ENCODE assay signal across 8 mouse cellular contexts in genomic region chr6:85451664-85452410, GRCm38 (mm10). TPM values are rescaled to one million over a fixed set of nuclear protein-coding genes. Genes with fewer than 3 reads are reported as not detected.
A peak's percentile ranks its signal among the peaks of the same experiment; 100 is the strongest.
DNase-seq lines count a peak whose midpoint lies in the region; ATAC-seq lines count a peak whose summit lies in the region.

Pradc1 (minus strand) TSS chr6:85451970.

- DNase-seq in adrenal gland, adult (ENCODE audit: inconsistent age in 2 of 2, low spot score in 1 of 2): peak; percentile 99 to 100
- peak; percentile 100 for DNase-seq in embryo, embryonic 10.5 days (ENCODE audit: low spot score)
- DNase-seq in gastrocnemius, postnatal 14 days: peak; percentile 98
- peak; percentile 98 for DNase-seq in left cerebral cortex, postnatal 10 days (ENCODE audit: extremely low spot score in 1 of 2, low spot score in 2 of 2)
- peak; percentile 96 for DNase-seq in right cerebral cortex, postnatal 25 days
- DNase-seq in urinary bladder, postnatal 4 days (ENCODE audit: low spot score in 2 of 2): peak; percentile 95 to 96

- intact Hi-C loops in gastrocnemius, postnatal 14 days (cut with DNase I; ENCODE audit: low total_unique reads): no loop called here
- intact Hi-C loops in left cerebral cortex, postnatal 10 days (cut with DNase I): no loop called here

- ATAC-seq in inflammation-experienced regulatory T-cells, adult 6 months: peak; percentile 60
- ATAC-seq in megakaryocyte-erythroid progenitor cell, adult 5-6 weeks (replicated peaks; ENCODE audit: low FRiP score, low TSS enrichment, poor library complexity, severe bottlenecking): peak; percentile 59

RNA-seq across cellular contexts. Expression of gene Pradc1, which starts in this region (rescaled TPM):
- total RNA-seq in gastrocnemius, postnatal 14 days (2021): 10 to 100 TPM; 14.2 to 16.7 TPM
- polyA plus RNA-seq in inflammation-experienced regulatory T-cells, adult 6 months (2017; shearing (Covaris generic)): 10 to 100 TPM; 14.2 to 23.1 (median 16.5) TPM
- 10 to 100 TPM; 20.4 to 22.1 TPM for total RNA-seq in left cerebral cortex, postnatal 10 days (2021)
- 34.0 and 38.3 TPM in 2 replicates for total RNA-seq in megakaryocyte-erythroid progenitor cell, adult 5-6 weeks (2014; fragmentation: Nextera tagmentation)
- total RNA-seq in megakaryocyte-erythroid progenitor cell, adult 5-6 weeks (2017): 15.3 and 19.4 TPM in 2 replicates

Comparison
In these comparisons a context has a peak if more than half of its experiments do, and no peak if none do; other contexts are left out.
1. Peak in every context shown above with its lines: DNase-seq and ATAC-seq.